Mouse (Mus musculus) lung, adult 2 months (tissue): ENCODE measurements at regions not wholly inside any gene's neighbourhood (a gene's known extent, or its start where the extent isn't known, plus 50 kb on each side); places are given as distances from the start of the nearest gene placed in this dataset.

Experiments used
- DNase-seq: peaks from one replicate; pipeline ENCODE4 v3.0.0; 2022
- H3K4me1 ChIP-seq: fragments of 200-500 bp; 2 replicates; pipeline ENCODE4 v1.6.1; 2011; ENCODE audit warnings: low read length; ENCODE audit not compliant: control insufficient read depth, insufficient read depth
- H3K4me3 ChIP-seq: fragments of 200-500 bp; replicated peaks from 2 replicates; pipeline ENCODE3; 2011; ENCODE audit warnings: low read depth, mild to moderate bottlenecking, control low read depth, low read length; ENCODE audit errors: extremely low read depth
- CTCF ChIP-seq: fragments of 200-500 bp; IDR thresholded peaks from 2 replicates; pipeline ENCODE4 v1.5.1; 2011; ENCODE audit warnings: mild to moderate bottlenecking, low read length, control low read depth; ENCODE audit not compliant: insufficient read depth
- POLR2A ChIP-seq: fragments of 200-500 bp; IDR thresholded peaks from 2 replicates; pipeline ENCODE4 v1.6.1; 2011; ENCODE audit warnings: low read depth, mild to moderate bottlenecking, control low read depth, low read length, borderline replicate concordance; ENCODE audit errors: extremely low read depth
- WGBS: fragments of 180-500 bp; shearing (Covaris S2); methylation state at CpG from one replicate; pipeline ENCODE4 v1.1.7; 2018; 5-methylcytosine and 5-hydroxymethylcytosine counted together

DNA sequence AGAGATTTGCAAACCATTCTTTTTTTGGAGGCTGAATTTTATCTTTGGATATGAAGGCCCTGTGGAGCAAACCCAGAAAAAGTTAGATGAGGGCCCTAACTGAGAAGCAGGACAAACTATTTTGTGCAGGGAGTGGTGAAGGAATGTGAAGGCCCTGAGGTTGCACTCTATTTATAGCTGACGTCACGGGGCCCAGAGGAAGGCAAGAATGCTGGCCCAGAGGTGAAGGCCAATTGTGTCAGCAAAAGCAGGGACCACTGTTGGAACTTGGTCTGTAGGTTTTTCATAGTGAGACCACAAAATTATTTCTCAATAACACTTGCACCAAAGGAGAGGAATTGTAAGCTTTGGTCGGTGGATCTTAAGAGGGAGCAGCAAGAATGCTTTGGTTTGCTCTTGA is 60.6 kb upstream of the Kctd3 start:
- Histone ChIP-seq H3K4me1 (no peaks in the 10 kb centered on the region), H3K4me3 (no peak overlapping the region)
- no peak for DNase-seq
- no peak for TF ChIP-seq POLR2A
- no peak for TF ChIP-seq CTCF
- WGBS: 46% methylated on average over 3 of the region's 3 CpGs

DNA sequence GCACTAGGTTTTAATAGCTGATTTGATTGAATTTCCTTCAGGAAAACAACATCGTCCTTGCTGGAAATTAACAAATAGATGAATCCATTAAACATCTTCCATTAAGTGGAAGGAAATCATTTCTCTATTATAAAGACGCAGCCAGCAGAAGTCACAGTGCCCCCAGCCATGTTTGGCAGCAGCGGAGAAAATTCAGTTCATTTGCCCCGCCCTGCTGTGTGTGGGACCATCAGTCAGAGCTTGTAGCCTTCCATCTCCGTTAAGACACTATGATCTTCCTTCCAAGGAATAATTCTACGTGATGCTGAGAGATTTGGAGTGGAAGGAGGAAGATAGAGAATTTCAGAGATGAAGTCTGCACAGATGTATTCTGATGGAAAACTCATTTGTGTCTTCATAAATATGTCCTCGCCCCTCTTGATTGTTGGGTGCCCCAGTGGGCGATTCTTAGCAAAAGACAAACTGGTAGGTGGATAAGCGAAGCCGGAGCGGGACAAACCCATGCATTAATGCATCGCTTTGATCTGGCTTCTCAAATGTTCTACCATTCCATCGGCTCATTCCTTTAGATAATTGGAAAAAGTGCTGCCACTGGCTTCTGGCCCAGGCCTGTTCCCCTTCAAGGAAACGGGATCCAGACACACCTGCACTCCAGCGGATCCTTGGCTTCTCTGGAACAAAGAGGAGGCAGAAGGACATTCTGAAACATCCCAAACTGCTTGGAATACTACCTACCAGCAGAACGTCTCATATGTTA is 59.7 kb upstream of the Kctd3 start:
- TF ChIP-seq POLR2A (no peak), CTCF (no peak)
- DNase-seq: no peak
- Histone ChIP-seq H3K4me1 (no peaks in the 10 kb centered on the region), H3K4me3 (no peak overlapping the region)
- WGBS: 81% methylated on average over 16 of the region's 16 CpGs

DNA sequence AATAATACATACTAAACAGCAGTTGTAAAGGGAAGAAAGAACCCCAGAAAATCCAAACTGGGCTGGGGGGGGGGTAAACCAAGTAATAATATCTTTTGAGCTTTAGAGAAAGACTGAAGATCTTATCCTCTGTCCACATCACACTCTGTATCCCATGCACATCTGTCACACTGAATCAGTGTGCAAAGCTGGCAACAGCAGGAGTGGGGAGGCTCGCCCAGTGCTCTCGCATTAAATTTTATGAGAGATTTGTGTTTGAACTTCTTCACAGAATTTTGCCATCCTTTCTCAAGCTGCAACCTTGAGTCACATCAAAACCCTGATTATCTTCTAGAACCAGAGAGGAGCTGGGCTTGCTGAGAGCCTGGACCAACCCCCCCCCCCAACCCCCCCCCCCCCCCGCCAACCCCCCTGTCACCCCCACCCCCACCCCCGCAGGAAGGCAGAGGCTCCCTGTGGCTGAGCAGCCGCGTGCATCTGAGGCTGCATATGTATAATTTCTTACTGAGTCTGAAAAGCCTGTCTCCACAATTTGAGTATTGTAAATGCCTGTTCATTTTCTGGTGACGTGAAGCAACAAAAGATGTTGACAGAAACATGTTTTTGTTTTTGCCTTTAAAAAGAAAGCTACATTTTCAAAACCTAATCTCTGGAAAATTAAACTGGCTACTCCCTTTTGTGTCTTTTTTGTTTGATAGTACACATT is 59.0 kb upstream of the Kctd3 start:
- Histone ChIP-seq H3K4me1 (no peaks in the 10 kb centered on the region), H3K4me3 (no peak overlapping the region)
- no peak for DNase-seq
- TF ChIP-seq POLR2A (no peak), CTCF (no peak)
- WGBS: 61% methylated on average over 6 of the region's 7 CpGs

DNA sequence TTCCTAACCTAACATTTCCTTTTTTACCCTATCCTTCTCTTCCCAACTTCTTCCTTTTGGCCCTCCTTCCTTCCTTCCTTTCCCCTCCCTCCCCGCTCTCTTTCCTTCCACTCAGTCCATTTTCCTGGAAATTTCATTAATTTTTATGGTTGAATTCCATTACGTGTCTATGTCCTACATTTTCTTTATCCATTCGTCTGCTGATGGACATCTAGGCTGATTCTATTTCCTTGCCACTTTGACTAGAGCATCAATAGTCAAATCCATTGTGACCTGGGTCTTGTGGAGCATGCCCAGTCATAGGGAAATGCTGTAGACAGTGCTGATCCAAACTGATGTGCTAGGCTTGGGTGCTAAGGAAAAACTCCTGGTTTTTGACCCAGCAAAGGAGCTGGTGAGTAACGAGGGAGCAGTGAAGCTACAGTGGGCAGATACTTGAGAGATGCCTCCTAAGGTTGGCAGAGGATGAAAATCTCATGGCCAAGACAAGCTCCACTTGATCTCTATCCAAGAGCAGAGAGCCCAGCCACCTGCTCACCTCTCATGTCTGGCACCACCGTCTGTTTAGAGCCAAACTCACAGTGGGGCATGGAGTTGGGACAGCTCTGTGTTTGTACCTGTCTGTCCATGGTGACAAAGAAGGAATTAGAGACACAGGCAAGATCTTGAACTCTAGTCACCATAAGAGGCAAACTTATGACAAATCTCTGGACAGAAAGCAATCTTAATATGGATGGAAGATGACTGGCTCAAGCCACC is 57.7 kb upstream of the Kctd3 start:
- no peak overlapping the region for H3K4me3 ChIP-seq
- no peaks in the 10 kb centered on the region for H3K4me1 ChIP-seq
- DNase-seq: no peak
- 74% methylated on average over 5 of the region's 5 CpGs for WGBS
- TF ChIP-seq POLR2A (no peak), CTCF (no peak)

DNA sequence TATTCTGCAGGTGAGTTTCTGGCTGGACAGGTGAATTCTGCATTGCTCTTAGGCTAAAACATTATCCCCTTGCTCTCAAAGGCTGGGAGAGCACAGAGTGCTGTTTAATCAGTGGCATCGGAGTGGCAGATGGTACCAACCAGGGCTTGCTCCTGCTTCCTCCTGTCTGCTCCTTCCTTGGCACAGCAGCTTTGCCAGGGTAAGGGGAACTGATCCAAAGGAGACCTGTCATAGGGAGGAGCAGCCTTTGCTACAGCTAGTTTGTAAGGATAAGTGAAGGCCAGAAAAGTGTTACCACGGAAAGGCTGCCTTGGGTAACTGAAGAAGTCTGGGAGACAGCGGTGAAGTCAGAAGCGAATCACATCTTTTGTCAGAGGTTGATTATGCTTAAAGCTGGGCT is 57.0 kb upstream of the Kctd3 start:
- TF ChIP-seq CTCF: no peak
- TF ChIP-seq POLR2A: no peak
- Histone ChIP-seq H3K4me1 (no peaks in the 10 kb centered on the region), H3K4me3 (no peak overlapping the region)
- 94% methylated on average over 4 of the region's 4 CpGs for WGBS
- no peak for DNase-seq

DNA sequence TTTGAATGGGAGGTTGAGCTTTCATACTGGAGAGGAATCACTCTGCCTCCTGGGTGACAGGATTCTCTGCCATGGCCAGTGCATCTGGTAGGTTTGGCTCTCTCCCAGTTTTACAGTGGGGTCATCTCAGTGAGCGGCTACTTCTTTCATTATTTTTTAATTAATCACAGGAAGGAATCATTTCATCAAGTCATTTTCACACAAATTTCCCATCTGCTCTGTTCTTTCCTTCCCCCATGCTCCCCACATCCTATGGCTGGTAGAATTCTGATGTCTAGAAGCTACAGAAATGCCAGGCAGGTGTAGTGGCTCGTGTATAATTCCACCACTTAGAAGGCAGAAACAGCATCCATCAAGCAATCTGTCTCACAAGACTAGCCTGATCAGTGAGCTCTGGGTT is 56.1 kb upstream of the Kctd3 start:
- 61% methylated on average over 2 of the region's 2 CpGs for WGBS

DNA sequence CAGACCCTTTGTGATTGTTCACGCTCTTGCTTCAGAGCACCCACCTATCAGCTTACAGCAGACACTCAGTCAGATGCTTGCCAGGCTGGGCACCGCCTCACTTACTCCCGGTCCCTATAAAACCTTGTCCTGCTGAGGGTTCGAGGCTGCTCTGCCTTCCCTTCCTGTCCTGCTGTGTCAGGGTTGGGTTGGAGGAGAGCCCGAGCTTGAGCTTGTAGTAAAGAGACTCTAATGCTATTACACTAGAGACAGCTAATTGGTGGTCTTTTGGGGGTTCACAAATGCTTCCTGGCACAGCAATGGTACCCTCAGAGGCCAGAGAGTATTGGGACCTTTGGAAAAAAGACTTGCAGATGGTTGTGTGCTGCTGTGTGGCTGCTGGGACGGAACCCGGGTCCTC is 55.6 kb upstream of the Kctd3 start:
- WGBS: 80% methylated on average over 7 of the region's 7 CpGs
- DNase-seq: no peak
- no peak overlapping the region for H3K4me3 ChIP-seq
- no peaks in the 10 kb centered on the region for H3K4me1 ChIP-seq
- TF ChIP-seq CTCF (no peak), POLR2A (no peak)

More for the DNA sequence above, 56.1 kb upstream of the Kctd3 start:
- no peak for TF ChIP-seq POLR2A
- no peak for TF ChIP-seq CTCF
- DNase-seq: no peak
- Histone ChIP-seq H3K4me1 (no peaks in the 10 kb centered on the region), H3K4me3 (no peak overlapping the region)
